Mouse (Mus musculus) activated CD4-positive, CD25-positive, alpha-beta regulatory T cell, adult 4 months (primary cell): ENCODE results near the gene Slc12a9. TPM values are rescaled to one million over a fixed set of nuclear protein-coding genes. Genes with fewer than 3 reads are reported as not detected.

ENCODE experiments used
- ATAC-seq: one replicate; pipeline ENCODE4 v1.8.0; 2017
- polyA plus RNA-seq, 2 experiments: library from polyadenylated mRNA; unstranded; fragments of 100-300 nt; shearing (Covaris generic); gene quantifications; one replicate each; pipeline ENCODE4 v1.2.1; 2017

Gene Slc12a9
- polyA plus RNA-seq, result 10 to 100 TPM in 1 of 2 experiments, 1 to 10 TPM in 1; 7.8 to 10.1 TPM

GRCm38 (mm10) chr5:137333512-137334174 lies at the start of gene Slc12a9:
TSS of gene Slc12a9 (minus strand) at chr5:137333597.
- ATAC-seq, result peak; percentile 97

GRCm38 (mm10) chr5:137381152-137381551 lies 47.8 kb upstream of the Slc12a9 start:
- no peak for ATAC-seq

- no peak for ATAC-seq
Measured at GRCm38 (mm10) chr5:137377603-137378002, 44.2 kb upstream of the Slc12a9 start.

GRCm38 (mm10) chr5:137377176-137377575 lies 43.8 kb upstream of the Slc12a9 start:
- ATAC-seq, result no peak

GRCm38 (mm10) chr5:137376722-137377121 lies 43.3 kb upstream of the Slc12a9 start:
- no peak for ATAC-seq

- ATAC-seq, result no peak
Measured at GRCm38 (mm10) chr5:137376198-137376597, 42.8 kb upstream of the Slc12a9 start.

GRCm38 (mm10) chr5:137375627-137376026 lies 42.2 kb upstream of the Slc12a9 start:
- ATAC-seq, result no peak

- no peak for ATAC-seq
Measured at GRCm38 (mm10) chr5:137374521-137375080, 41.2 kb upstream of the Slc12a9 start.

GRCm38 (mm10) chr5:137373371-137373950 lies 40.1 kb upstream of the Slc12a9 start:
- no peak for ATAC-seq

GRCm38 (mm10) chr5:137369665-137370064 lies 36.3 kb upstream of the Slc12a9 start:
- ATAC-seq, result no peak

- ATAC-seq, result no peak
Measured at GRCm38 (mm10) chr5:137358382-137358781, 25.0 kb upstream of the Slc12a9 start.

- no peak for ATAC-seq
Measured at GRCm38 (mm10) chr5:137354091-137354490, 20.7 kb upstream of the Slc12a9 start.

GRCm38 (mm10) chr5:137352011-137352975 lies 18.9 kb upstream of the Slc12a9 start:
- no peak for ATAC-seq

GRCm38 (mm10) chr5:137351394-137351793 lies 18.0 kb upstream of the Slc12a9 start:
- ATAC-seq, result no peak

GRCm38 (mm10) chr5:137351058-137351380 lies 17.6 kb upstream of the Slc12a9 start:
- ATAC-seq, result no peak

GRCm38 (mm10) chr5:137350205-137351057 lies 17.0 kb upstream of the Slc12a9 start:
- ATAC-seq, result no peak

GRCm38 (mm10) chr5:137349384-137350204 lies 16.2 kb upstream of the Slc12a9 start, which contains the start of gene Ephb4:
TSS of gene Ephb4 (plus strand) at chr5:137350109.
- no peak for ATAC-seq

GRCm38 (mm10) chr5:137348482-137349383 lies 15.3 kb upstream of the Slc12a9 start:
- no peak for ATAC-seq

GRCm38 (mm10) chr5:137347856-137348255 lies 14.5 kb upstream of the Slc12a9 start:
- ATAC-seq, result no peak

GRCm38 (mm10) chr5:137346983-137347382 lies 13.6 kb upstream of the Slc12a9 start:
- ATAC-seq, result no peak
